Comparison of ENCODE assay signal across 8 mouse cellular contexts in genomic region chr2:149830536-149831458, GRCm38 (mm10). TPM values are rescaled to one million over a fixed set of nuclear protein-coding genes. Genes with fewer than 3 reads are reported as not detected.
A peak's percentile ranks its signal among the peaks of the same experiment; 100 is the strongest.
DNase-seq lines count a peak whose midpoint lies in the region; ATAC-seq lines count a peak whose summit lies in the region.
"Had no signal": no experiment of that assay in that cellular context is flagged by ENCODE, and none has a peak within 500 bp of the region (broad histone marks: within the 10 kb centered on the region; RNA-seq: fewer than 3 reads in every experiment).

TSS of gene C530025M09Rik (minus strand) at chr2:149831213.

- peak; percentile 79 for DNase-seq in Muller cell, postnatal 12 days (ENCODE audit: inconsistent ontology term)
- DNase-seq in adrenal gland, postnatal 36 days, result peak; percentile 25 to 54
- DNase-seq in embryonic facial prominence, embryonic 14.5 days (ENCODE audit: low spot score), result peak; percentile 65
- DNase-seq in heart, postnatal 14 days, result peak; percentile 9 to 14
- peak; percentile 34 to 79 for DNase-seq in left cerebral cortex, postnatal 10 days (ENCODE audit: extremely low spot score in 1 of 2, low spot score in 2 of 2)
- DNase-seq in testis, postnatal 14 days (ENCODE audit: low spot score), result peak; percentile 20

- no peaks in the 10 kb centered on the region for H3K36me3 ChIP-seq in embryonic facial prominence, embryonic 14.5 days (ENCODE audit: control insufficient read depth, insufficient read depth, low read length)
- H3K36me3 ChIP-seq in midbrain, embryonic 15.5 days (replicated peaks), result no peaks in the 10 kb centered on the region

- no peak within 1 kb of the TSS for H3K27ac ChIP-seq in embryonic facial prominence, embryonic 14.5 days (replicated peaks; ENCODE audit: low read depth, low read length)
- peak within 1 kb of the TSS; percentile 32 for H3K27ac ChIP-seq in midbrain, embryonic 15.5 days

- peak; percentile 84 for ATAC-seq in embryonic facial prominence, embryonic 14.5 days (ENCODE audit: low read depth)
- peak; percentile 90 for ATAC-seq in midbrain, embryonic 15.5 days (replicated peaks)

- H3K9ac ChIP-seq in embryonic facial prominence, embryonic 14.5 days (ENCODE audit: low read depth, low read length), result peak within 1 kb of the TSS; percentile 59
- H3K9ac ChIP-seq in midbrain, embryonic 15.5 days, result peak within 1 kb of the TSS; percentile 58

- H3K9me3 ChIP-seq in embryonic facial prominence, embryonic 14.5 days (ENCODE audit: control insufficient read depth, low read length), result no peaks in the 10 kb centered on the region
- no peaks in the 10 kb centered on the region for H3K9me3 ChIP-seq in midbrain, embryonic 15.5 days

- H3K4me1 ChIP-seq in embryonic facial prominence, embryonic 14.5 days (ENCODE audit: control insufficient read depth, insufficient read depth, low read length), result no peaks in the 10 kb centered on the region
- H3K4me1 ChIP-seq in midbrain, embryonic 15.5 days, result peaks cover 15% of the 10 kb centered on the region

- intact Hi-C loops in heart, postnatal 14 days (cut with DNase I), result no loop called here
- intact Hi-C loops in left cerebral cortex, postnatal 10 days (cut with DNase I), result loop anchor here (5.0 kb wide), 2 partner anchors 102 to 187 kb away; no protein-coding TSS in a partner anchor

- H3K4me3 ChIP-seq in embryonic facial prominence, embryonic 14.5 days (ENCODE audit: low read depth, low read length), result peak within 1 kb of the TSS; percentile 55
- H3K4me3 ChIP-seq in midbrain, embryonic 15.5 days, result peak within 1 kb of the TSS; percentile 66
- H3K4me3 ChIP-seq: erythroblast, embryonic 14.5 days had no signal

- H3K4me2 ChIP-seq in embryonic facial prominence, embryonic 14.5 days (ENCODE audit: low read depth, low read length), result peak within 1 kb of the TSS; percentile 96
- peak within 1 kb of the TSS; percentile 80 for H3K4me2 ChIP-seq in midbrain, embryonic 15.5 days

- WGBS in embryonic facial prominence, embryonic 14.5 days, result under 1% methylated on average over 55 of the region's 82 CpGs
- WGBS in midbrain, embryonic 15.5 days, result under 1% methylated on average over 82 of the region's 82 CpGs

- peaks cover 47% of the 10 kb centered on the region for H3K27me3 ChIP-seq in embryonic facial prominence, embryonic 14.5 days (replicated peaks; ENCODE audit: control insufficient read depth, insufficient read depth, low read length)
- H3K27me3 ChIP-seq in midbrain, embryonic 15.5 days (replicated peaks), result peaks cover 19% of the 10 kb centered on the region

RNA-seq across cellular contexts. Expression of gene C530025M09Rik, which starts in this region (rescaled TPM):
- total RNA-seq in adrenal gland, postnatal 36 days (2021), result not detected
- not detected in 2 replicates for polyA plus RNA-seq in embryonic facial prominence, embryonic 14.5 days (2014; fragmentation: Nextera tagmentation; extraction: Ambion mirVana)
- not detected for total RNA-seq in heart, postnatal 14 days (2021)
- total RNA-seq in left cerebral cortex, postnatal 10 days (2021), result 1 to 10 TPM; 1.2 to 1.3 TPM
- polyA plus RNA-seq in midbrain, embryonic 15.5 days (2015; fragmentation: Nextera tagmentation; extraction: Ambion mirVana), result 1.00 and 1.3 TPM in 2 replicates
- polyA plus RNA-seq: erythroblast, embryonic 14.5 days had no signal

Comparison
In these comparisons a context has a peak if more than half of its experiments do, and no peak if none do; other contexts are left out.
1. Peak in DNase-seq in adrenal gland, postnatal 36 days; RNA of the gene not detected or under 1 TPM.
2. Peak in DNase-seq, ATAC-seq, H3K4me3 ChIP-seq, H3K9ac ChIP-seq and H3K4me2 ChIP-seq in embryonic facial prominence, embryonic 14.5 days; RNA of the gene not detected or under 1 TPM.
3. Peak in DNase-seq in heart, postnatal 14 days; RNA of the gene not detected or under 1 TPM.
4. DNase-seq: peak in every context shown above with its lines; median percentile 79 in Muller cell, postnatal 12 days; 65 in embryonic facial prominence, embryonic 14.5 days; 56 in left cerebral cortex, postnatal 10 days; 40 in adrenal gland, postnatal 36 days; 20 in testis, postnatal 14 days; 12 in heart, postnatal 14 days.